Mouse (Mus musculus) G1E (cell line): ENCODE results near the gene Cckbr. TPM values are rescaled to one million over a fixed set of nuclear protein-coding genes. Genes with fewer than 3 reads are reported as not detected.
"Not testable (repeated sequence)": the region's sequence is repeated elsewhere in the genome, so short reads cannot be mapped to it uniquely, and the experiment has no call there.

ENCODE experiments used
- ATAC-seq: 2 replicates; pipeline ENCODE4 v1.8.0; 2016; ENCODE audit warnings: mild to moderate bottlenecking; ENCODE audit not compliant: insufficient number of reproducible peaks, poor library complexity, low FRiP score, severe bottlenecking; ENCODE audit errors: extremely low read depth
- DNase-seq: peaks from one replicate; pipeline ENCODE4 v3.0.0; 2012; ENCODE audit warnings: low spot score
- H3K27me3 ChIP-seq: 2 replicates; pipeline ENCODE4 v1.6.1; 2012; ENCODE audit warnings: mild to moderate bottlenecking, low read length, inconsistent platforms; ENCODE audit not compliant: insufficient read depth
- H3K36me3 ChIP-seq: replicated peaks from 2 replicates; pipeline ENCODE3; 2012; ENCODE audit warnings: mild to moderate bottlenecking, inconsistent platforms
- H3K4me1 ChIP-seq: 2 replicates; pipeline ENCODE4 v1.6.1; 2012; ENCODE audit warnings: low read depth, low read length, inconsistent platforms, mixed read lengths; ENCODE audit not compliant: insufficient read depth
- H3K4me3 ChIP-seq: 2 replicates; pipeline ENCODE4 v1.5.1; 2012; ENCODE audit warnings: low read depth, mild to moderate bottlenecking, inconsistent platforms, low read length, moderate library complexity, mixed read lengths
- H3K9me3 ChIP-seq: replicated peaks from 2 replicates; pipeline ENCODE4 v1.6.1; 2012; ENCODE audit warnings: inconsistent platforms
- CTCF ChIP-seq: IDR thresholded peaks from 2 replicates; pipeline ENCODE4 v1.5.1; 2012; ENCODE audit warnings: low read depth, low read length, inconsistent platforms, mixed read lengths
- GATA1 ChIP-seq: IDR thresholded peaks from 2 replicates; pipeline ENCODE4 v1.6.1; 2012; ENCODE audit warnings: borderline replicate concordance, low read length, inconsistent platforms, mixed read lengths
- GATA2 ChIP-seq: IDR thresholded peaks from 2 replicates; pipeline ENCODE4 v1.6.1; 2012; ENCODE audit warnings: low read depth, low read length, inconsistent platforms, borderline replicate concordance
- POLR2AphosphoS5 ChIP-seq: IDR thresholded peaks from 2 replicates; pipeline ENCODE4 v1.6.1; 2012; ENCODE audit warnings: low read depth, low read length, inconsistent platforms; ENCODE audit not compliant: insufficient replicate concordance
- TAL1 ChIP-seq: conservative IDR thresholded peaks from 2 replicates; pipeline ENCODE4 v1.6.1; 2012; ENCODE audit warnings: low read depth, low read length, inconsistent platforms, mixed read lengths
- polyA plus RNA-seq: library from polyadenylated mRNA; stranded (reverse); fragments of >175 nt; gene quantifications from 2 replicates; pipeline ENCODE4 v1.2.3, GENCODE M21; 2012
- total RNA-seq, 2 experiments: library from RNA; stranded (forward) in 1 of 2; stranded (reverse) in 1 of 2; fragments of 200-1000 nt in 1 of 2; fragments of >200 nt in 1 of 2; fragmentation: Nextera tagmentation in 1 of 2; gene quantifications; 2 replicates each; pipeline ENCODE4 v1.2.3; 2014 to 2017

Cckbr gene
- total and polyA plus RNA-seq, 3 experiments: 0.05 TPM; not detected in 2

DNA sequence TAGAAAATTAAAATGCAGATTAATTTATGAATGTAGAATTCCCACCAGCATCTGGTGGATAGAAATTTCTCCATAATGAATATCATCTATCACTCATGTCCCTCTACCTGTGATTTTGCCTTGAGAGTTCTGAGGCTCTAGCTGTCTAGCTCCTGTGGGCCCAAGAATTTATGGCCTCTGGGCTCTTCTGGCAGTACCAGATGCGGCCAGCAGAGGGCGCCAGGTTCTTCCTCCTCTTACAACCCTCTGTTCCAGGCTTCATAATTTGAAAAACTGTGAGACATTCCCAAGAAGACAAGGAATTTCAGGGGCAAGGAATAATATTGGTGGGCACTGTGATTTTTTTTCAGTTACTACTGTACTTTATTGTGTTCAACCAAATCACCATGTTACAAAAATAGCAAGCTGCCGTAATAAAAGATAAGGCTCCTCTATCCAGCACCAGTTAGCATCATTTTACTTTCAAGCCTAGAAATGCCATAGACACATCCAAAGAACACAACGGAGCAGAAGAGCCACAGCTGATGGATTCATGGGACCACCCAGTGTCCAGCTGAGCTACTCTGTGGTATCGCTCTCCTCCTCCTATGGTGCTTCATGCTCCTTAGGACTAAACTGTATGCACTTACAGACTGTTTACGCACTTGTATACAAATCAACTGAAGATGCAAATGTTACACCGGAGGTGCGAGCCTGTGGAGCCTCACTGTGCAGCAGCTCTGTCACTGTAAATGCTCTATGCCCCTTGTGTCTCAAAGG lies 13.5 kb upstream of the Cckbr start:
- H3K36me3 ChIP-seq, H3K4me1 ChIP-seq, H3K4me3 ChIP-seq, H3K9me3 ChIP-seq, ATAC-seq, H3K27me3 ChIP-seq: not testable (repeated sequence)
- peak; percentile 86 for TF ChIP-seq CTCF
- DNase-seq: peak; percentile 15

DNA sequence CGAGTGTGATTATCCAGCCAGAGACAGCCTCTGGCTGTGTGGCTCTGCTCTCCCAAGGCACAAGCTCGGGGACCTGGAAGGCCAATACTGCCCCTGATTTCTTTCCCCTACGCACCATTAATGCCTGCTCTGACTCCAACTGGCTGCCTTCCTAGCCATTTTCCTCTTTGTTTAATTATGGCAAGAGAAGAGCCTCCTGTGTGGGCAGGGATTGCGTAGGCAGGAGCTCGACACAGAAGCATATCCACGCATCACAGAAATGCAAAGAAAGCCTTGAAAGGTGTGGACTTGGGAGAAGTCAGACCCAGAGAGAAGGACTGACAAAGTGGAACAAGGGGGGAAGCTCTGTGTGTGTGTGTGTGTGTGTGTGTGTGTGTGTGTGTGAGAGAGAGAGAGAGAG lies 11.1 kb upstream of the Cckbr start:
- Histone ChIP-seq H3K4me1 (no peaks in the 10 kb centered on the region), H3K4me3 (no peak overlapping the region), H3K36me3 (no peaks in the 10 kb centered on the region), H3K9me3 (no peaks in the 10 kb centered on the region), H3K27me3 (no peaks in the 10 kb centered on the region)
- TF ChIP-seq GATA2 (no peak), TAL1 (no peak), GATA1 (no peak), CTCF (no peak), POLR2AphosphoS5 (no peak)
- DNase-seq (no peak), ATAC-seq (no peak)

GRCm38 (mm10) chr7:105416529-105416928 lies 9.0 kb upstream of the Cckbr start:
- Histone ChIP-seq H3K4me3 (no peak overlapping the region), H3K27me3 (no peaks in the 10 kb centered on the region), H3K4me1 (no peaks in the 10 kb centered on the region), H3K9me3 (no peaks in the 10 kb centered on the region), H3K36me3 (no peaks in the 10 kb centered on the region)
- TF ChIP-seq POLR2AphosphoS5 (no peak), GATA1 (no peak), CTCF (no peak)
- no peak for ATAC-seq
- DNase-seq: no peak

DNA sequence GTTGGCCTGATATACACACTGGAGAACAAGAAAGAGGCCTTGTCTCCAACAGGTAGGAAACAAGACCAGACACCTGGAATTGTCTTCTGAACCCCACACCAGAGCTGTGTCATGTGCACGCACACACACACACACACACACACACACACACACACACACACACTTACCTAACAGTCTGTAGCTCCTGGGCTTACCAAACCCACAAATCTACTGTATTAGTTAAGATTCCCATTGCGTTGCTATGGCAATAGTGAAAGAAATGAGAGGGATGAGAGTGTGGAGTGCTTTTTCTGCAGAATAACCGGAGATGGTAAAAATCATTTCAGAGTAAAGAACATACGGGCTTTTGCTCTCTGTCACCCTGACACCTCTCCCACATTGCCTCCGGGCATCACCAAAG lies 7.4 kb upstream of the Cckbr start:
- no peak for ATAC-seq

GRCm38 (mm10) chr7:105420903-105421302 lies 4.6 kb upstream of the Cckbr start:
- Histone ChIP-seq H3K9me3 (no peaks in the 10 kb centered on the region), H3K36me3 (no peaks in the 10 kb centered on the region), H3K27me3 (peaks cover 3% of the 10 kb centered on the region; the same call in 1 of the 2 replicates), H3K4me3 (no peak overlapping the region), H3K4me1 (no peaks in the 10 kb centered on the region)
- ATAC-seq: no peak
- TF ChIP-seq CTCF: no peak
- TF ChIP-seq GATA2: no peak
- TF ChIP-seq TAL1: no peak
- no peak for TF ChIP-seq GATA1
- TF ChIP-seq POLR2AphosphoS5: no peak
- no peak for DNase-seq

More for the DNA sequence above, 7.4 kb upstream of the Cckbr start:
- no peaks in the 10 kb centered on the region for H3K36me3 ChIP-seq
- H3K4me1 ChIP-seq: no peaks in the 10 kb centered on the region
- H3K27me3 ChIP-seq: no peaks in the 10 kb centered on the region
- TF ChIP-seq TAL1 (no peak), CTCF (no peak), POLR2AphosphoS5 (no peak), GATA1 (no peak), GATA2 (no peak)
- no peak overlapping the region for H3K4me3 ChIP-seq
- no peak for DNase-seq
- no peaks in the 10 kb centered on the region for H3K9me3 ChIP-seq

DNA sequence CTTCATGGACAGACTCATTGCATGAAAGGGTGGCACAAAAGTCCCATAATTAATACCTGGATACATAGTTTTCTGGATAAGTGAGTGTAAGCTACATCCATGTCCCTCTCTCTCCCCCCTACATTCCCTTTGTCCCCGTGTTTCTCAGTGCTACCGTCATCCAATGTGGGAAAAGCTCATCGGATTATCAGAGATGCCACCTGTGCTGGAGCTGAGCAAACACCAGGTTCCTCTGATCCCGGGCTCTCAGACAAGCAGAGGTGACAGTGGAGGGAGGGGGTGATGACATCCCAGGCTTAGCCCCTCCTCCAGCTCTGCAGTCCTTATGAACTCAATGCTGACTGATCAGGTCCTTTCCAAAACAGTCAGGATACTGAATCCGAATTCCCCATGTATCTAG lies 1.2 kb upstream of the Cckbr start:
- no peak for TF ChIP-seq POLR2AphosphoS5
- no peak for TF ChIP-seq TAL1
- no peak for TF ChIP-seq GATA2
- no peak for TF ChIP-seq GATA1
- TF ChIP-seq CTCF: no peak
- ATAC-seq (no peak), DNase-seq (no peak)
- H3K27me3 ChIP-seq: peaks cover 5% of the 10 kb centered on the region; the same call in 1 of the 2 replicates
- no peaks in the 10 kb centered on the region for H3K9me3 ChIP-seq
- H3K4me3 ChIP-seq: no peak overlapping the region
- no peaks in the 10 kb centered on the region for H3K36me3 ChIP-seq
- H3K4me1 ChIP-seq: no peaks in the 10 kb centered on the region

GRCm38 (mm10) chr7:105426051-105426450 lies 520 bp downstream of the Cckbr start:
- no peak for TF ChIP-seq GATA1
- TF ChIP-seq TAL1: no peak
- TF ChIP-seq POLR2AphosphoS5: no peak
- TF ChIP-seq CTCF: no peak
- Histone ChIP-seq H3K4me3 (no peak overlapping the region), H3K9me3 (no peaks in the 10 kb centered on the region), H3K27me3 (peaks cover 5% of the 10 kb centered on the region; the same call in 1 of the 2 replicates), H3K4me1 (no peaks in the 10 kb centered on the region), H3K36me3 (no peaks in the 10 kb centered on the region)
- no peak for ATAC-seq
- DNase-seq: no peak
